Mouse (Mus musculus) limb, embryonic 12.5 days (tissue): ENCODE results near the gene Med31. TPM values are rescaled to one million over a fixed set of nuclear protein-coding genes. Genes with fewer than 3 reads are reported as not detected.

Source experiments
- ATAC-seq: fragments of 200-750 bp; cut with Nextera tagmentation; 2 replicates; pipeline ENCODE4 v1.8.0; 2017; ENCODE audit warnings: low read depth, moderate TSS enrichment; ENCODE audit not compliant: insufficient number of reproducible peaks, insufficient read depth, low FRiP score, low TSS enrichment
- H3K27ac ChIP-seq: fragments of 300-500 bp; sonication (generic); 2 replicates; pipeline ENCODE4 v1.5.1; 2016; ENCODE audit warnings: mild to moderate bottlenecking, moderate library complexity
- H3K27me3 ChIP-seq: fragments of 300-500 bp; sonication (generic); 2 replicates; pipeline ENCODE4 v1.6.1; 2016; ENCODE audit warnings: mild to moderate bottlenecking, moderate library complexity
- H3K36me3 ChIP-seq: fragments of 300-500 bp; sonication (generic); 2 replicates; pipeline ENCODE4 v1.6.1; 2016; ENCODE audit warnings: mild to moderate bottlenecking, moderate library complexity
- H3K4me1 ChIP-seq: fragments of 300-500 bp; sonication (generic); replicated peaks from 2 replicates; pipeline ENCODE4 v1.6.1; 2016
- H3K4me2 ChIP-seq: fragments of 300-500 bp; sonication (generic); 2 replicates; pipeline ENCODE4 v1.6.1; 2016; ENCODE audit warnings: mild to moderate bottlenecking, moderate library complexity
- H3K4me3 ChIP-seq: fragments of 300-500 bp; sonication (generic); replicated peaks from 2 replicates; pipeline ENCODE4 v1.5.1; 2016; ENCODE audit warnings: mild to moderate bottlenecking
- H3K9ac ChIP-seq: fragments of 300-500 bp; sonication (generic); replicated peaks from 2 replicates; pipeline ENCODE4 v1.6.1; 2016; ENCODE audit warnings: mild to moderate bottlenecking, moderate library complexity
- H3K9me3 ChIP-seq: fragments of 300-500 bp; sonication (generic); 2 replicates; pipeline ENCODE4 v1.6.1; 2016; ENCODE audit warnings: mild to moderate bottlenecking, moderate library complexity
- WGBS: fragments of 180-500 bp; shearing (Covaris S2); methylation state at CpG from one replicate; pipeline ENCODE4 v1.1.7; 2016; 5-methylcytosine and 5-hydroxymethylcytosine counted together
- polyA plus RNA-seq: library from polyadenylated mRNA; unstranded; fragments of >200 nt; fragmentation: Nextera tagmentation; extraction: Ambion mirVana; gene quantifications from 2 replicates; pipeline ENCODE4 v1.2.1, GENCODE M21; 2016

The Med31 gene
- polyA plus RNA-seq, 1 experiment from 2014 or later, result 48.2 TPM

DNA sequence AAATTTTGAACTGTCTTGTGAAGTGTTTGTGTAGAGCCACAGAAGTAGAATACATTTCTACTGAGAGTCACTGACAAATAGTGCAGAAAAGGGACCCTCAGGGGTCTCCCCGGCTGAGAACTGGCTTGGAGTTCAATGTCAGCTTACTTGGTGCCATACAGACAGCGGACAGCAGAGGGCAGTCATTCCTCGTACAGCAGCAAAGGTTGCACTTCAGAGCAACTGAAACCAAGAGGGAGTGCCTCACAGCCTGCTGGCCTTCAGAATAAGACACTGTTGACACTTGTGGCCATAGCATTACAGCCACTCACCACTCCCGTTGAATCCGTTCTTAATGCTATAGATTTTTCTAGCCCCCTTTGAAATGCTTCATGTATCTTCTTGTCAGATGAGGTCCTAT is 9.5 kb upstream of the Med31 start:
- Histone ChIP-seq H3K9ac (no peak overlapping the region), H3K4me1 (no peaks in the 10 kb centered on the region), H3K4me2 (no peak overlapping the region), H3K36me3 (no peaks in the 10 kb centered on the region), H3K27me3 (no peaks in the 10 kb centered on the region), H3K9me3 (no peaks in the 10 kb centered on the region), H3K4me3 (no peak overlapping the region), H3K27ac (no peak overlapping the region)
- 19% methylated on average over 5 of the region's 5 CpGs for WGBS
- no peak for ATAC-seq

DNA sequence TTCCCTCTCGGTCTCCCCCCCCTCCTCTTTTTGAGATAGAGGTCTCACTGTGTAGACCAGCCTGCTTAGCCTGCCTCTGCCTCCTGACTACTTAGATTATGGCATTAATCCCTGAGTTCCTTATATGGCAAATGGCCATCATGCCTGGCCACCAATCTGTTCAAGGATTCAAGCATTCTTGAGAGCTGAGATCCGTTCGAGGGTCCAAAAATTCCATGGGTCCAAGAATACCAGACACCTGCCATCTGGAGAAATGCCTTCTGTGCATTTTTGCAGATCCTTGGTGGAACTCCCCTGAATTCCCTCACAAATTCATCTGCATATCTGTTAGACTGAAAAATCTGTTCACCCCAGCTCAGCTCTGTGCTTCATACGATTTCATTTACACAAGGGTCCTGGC is 8.0 kb upstream of the Med31 start:
- H3K36me3 ChIP-seq, result no peaks in the 10 kb centered on the region
- no peak overlapping the region for H3K4me3 ChIP-seq
- no peak overlapping the region for H3K9ac ChIP-seq
- no peaks in the 10 kb centered on the region for H3K4me1 ChIP-seq
- H3K27ac ChIP-seq, result no peak overlapping the region
- no peaks in the 10 kb centered on the region for H3K9me3 ChIP-seq
- H3K4me2 ChIP-seq, result no peak overlapping the region
- H3K27me3 ChIP-seq, result no peaks in the 10 kb centered on the region
- no peak for ATAC-seq
- 81% methylated on average over 4 of the region's 4 CpGs for WGBS

DNA sequence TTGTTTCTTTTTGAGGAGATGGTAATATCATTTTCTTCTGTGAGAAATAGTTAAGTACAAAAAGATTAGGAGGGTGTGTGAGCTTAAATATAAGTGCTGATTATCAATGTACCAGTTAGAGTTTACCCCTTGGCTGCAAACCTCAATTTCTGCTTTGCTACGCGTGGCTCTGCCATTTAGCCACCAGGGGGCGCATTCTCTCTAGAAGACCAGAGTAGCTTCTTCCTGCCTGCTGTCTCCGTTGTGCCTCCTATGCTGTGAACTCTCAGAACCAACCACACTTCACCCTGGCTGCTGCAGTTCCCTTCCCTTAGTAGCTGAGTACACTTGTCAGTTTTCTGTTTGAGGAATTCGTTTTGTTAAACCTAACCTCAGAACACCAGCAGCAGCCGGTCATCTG is 5.9 kb upstream of the Med31 start:
- H3K36me3 ChIP-seq, result no peaks in the 10 kb centered on the region
- H3K4me2 ChIP-seq, result no peak overlapping the region
- H3K9me3 ChIP-seq, result no peaks in the 10 kb centered on the region
- ATAC-seq, result no peak
- 17% methylated on average over 6 of the region's 6 CpGs for WGBS
- H3K4me1 ChIP-seq, result peaks cover 6% of the 10 kb centered on the region; the same call in 1 of the 2 replicates
- H3K27ac ChIP-seq, result no peak overlapping the region
- no peaks in the 10 kb centered on the region for H3K27me3 ChIP-seq
- H3K9ac ChIP-seq, result no peak overlapping the region
- H3K4me3 ChIP-seq, result no peak overlapping the region

- peaks cover 3% of the 10 kb centered on the region; the same call in 1 of the 2 replicates for H3K36me3 ChIP-seq
- H3K4me3 ChIP-seq, result no peak overlapping the region
- no peaks in the 10 kb centered on the region for H3K27me3 ChIP-seq
- no peak for ATAC-seq
- 91% methylated on average over 5 of the region's 5 CpGs for WGBS
- H3K9me3 ChIP-seq, result no peaks in the 10 kb centered on the region
- no peak overlapping the region for H3K27ac ChIP-seq
- H3K9ac ChIP-seq, result no peak overlapping the region
- no peak overlapping the region for H3K4me2 ChIP-seq
- H3K4me1 ChIP-seq, result peaks cover 12% of the 10 kb centered on the region
These were observed 1.7 kb upstream of the Med31 start for GRCm38 (mm10) chr11:72217116-72217515.

DNA sequence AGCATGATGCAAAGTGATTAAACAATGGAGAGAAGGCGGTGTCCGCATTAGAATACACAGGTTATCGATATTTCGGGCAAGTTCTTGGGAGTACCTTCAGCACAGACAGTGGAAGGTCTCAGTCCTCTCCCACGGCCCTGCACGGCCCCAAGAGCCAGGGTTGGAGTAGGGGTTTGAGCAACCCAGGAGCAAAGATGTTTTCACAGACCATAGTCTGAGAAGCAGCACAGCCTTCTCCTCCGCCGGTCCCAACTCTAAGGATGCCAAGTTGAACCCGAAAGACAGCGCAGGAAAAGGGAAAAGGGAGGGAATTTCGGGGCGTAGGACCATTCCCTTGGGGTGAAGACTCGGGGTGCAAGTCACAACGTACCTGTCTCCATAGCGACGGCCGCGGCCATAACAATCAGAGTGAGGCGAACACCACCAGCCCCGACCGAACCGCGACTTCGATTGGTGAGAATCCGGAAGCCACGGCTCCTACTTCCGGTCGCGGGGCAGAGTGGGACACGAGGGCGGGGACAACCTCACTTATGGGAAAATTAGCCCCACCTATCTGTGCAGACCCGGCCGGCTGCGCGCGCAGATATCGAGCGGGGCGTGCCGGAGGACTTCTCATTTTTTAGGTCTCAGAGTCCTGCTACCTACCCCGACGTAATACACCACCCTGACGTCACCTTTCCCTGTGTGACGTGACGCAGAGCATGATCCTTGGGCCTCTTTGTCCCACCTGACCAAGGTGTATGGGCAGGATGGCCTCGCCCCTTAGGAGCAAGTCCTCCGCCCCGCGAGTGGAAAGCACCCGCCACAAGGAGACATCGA is 592 bp downstream of the Med31 start:
- peak overlapping the region; percentile 76 for H3K9ac ChIP-seq
- ATAC-seq, result peak; percentile 92
- peak overlapping the region; percentile 66 for H3K4me3 ChIP-seq
- H3K36me3 ChIP-seq, result peaks cover 25% of the 10 kb centered on the region
- H3K4me2 ChIP-seq, result peak overlapping the region; percentile 88
- H3K27me3 ChIP-seq, result no peaks in the 10 kb centered on the region
- peaks cover 12% of the 10 kb centered on the region for H3K4me1 ChIP-seq
- peak overlapping the region; percentile 60 for H3K27ac ChIP-seq
- H3K9me3 ChIP-seq, result no peaks in the 10 kb centered on the region
- WGBS, result 2% methylated on average over 51 of the region's 51 CpGs

DNA sequence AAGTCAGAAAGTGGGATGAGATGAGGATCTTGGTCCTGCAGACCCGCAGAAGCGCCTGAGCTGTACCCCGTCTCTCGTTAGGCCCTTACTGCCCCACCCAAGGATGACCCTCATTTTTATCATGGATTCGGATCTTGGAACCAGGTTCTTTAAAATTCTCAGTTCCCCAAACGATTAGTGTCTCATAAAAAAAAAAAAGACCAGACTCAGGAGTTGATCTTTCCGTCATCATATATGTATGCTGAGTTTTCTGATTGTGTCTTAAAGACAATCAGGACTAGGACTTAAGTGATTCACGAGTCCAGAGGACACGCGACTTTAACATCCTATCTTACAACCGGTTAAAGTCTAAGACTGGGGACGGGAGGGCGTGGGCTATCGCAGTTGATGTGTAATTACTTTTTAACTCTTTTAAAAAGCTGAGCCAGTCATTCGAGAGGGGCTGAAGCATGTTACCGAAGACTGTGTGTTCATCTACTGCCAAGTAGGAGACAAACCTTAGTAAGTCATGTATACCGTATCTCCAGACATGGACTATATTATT is 7.5 kb downstream of the Med31 start:
- Histone ChIP-seq H3K9ac (peak overlapping the region; percentile 79), H3K9me3 (no peaks in the 10 kb centered on the region), H3K27me3 (no peaks in the 10 kb centered on the region), H3K4me1 (peaks cover 15% of the 10 kb centered on the region), H3K4me3 (peak overlapping the region; percentile 80), H3K36me3 (peaks cover 29% of the 10 kb centered on the region), H3K4me2 (peak overlapping the region; percentile 90), H3K27ac (peak overlapping the region; percentile 86; the same call in 1 of the 2 replicates)
- ATAC-seq, result no peak
- 20% methylated on average over 17 of the region's 17 CpGs for WGBS

- Histone ChIP-seq H3K9ac (peak within 1 kb of the TSS; percentile 79), H3K9me3 (no peaks in the 10 kb centered on the region), H3K4me1 (peaks cover 15% of the 10 kb centered on the region), H3K27me3 (no peaks in the 10 kb centered on the region), H3K27ac (peak within 1 kb of the TSS; percentile 86), H3K36me3 (peaks cover 28% of the 10 kb centered on the region), H3K4me3 (peak within 1 kb of the TSS; percentile 80), H3K4me2 (peak within 1 kb of the TSS; percentile 90)
- under 1% methylated on average over 42 of the region's 42 CpGs for WGBS
- ATAC-seq, result peak; percentile 93
These were observed 8.1 kb downstream of the Med31 start, which contains the start of the genes 4933427D14Rik and Txndc17 for GRCm38 (mm10) chr11:72207204-72207833. TSS of gene 4933427D14Rik (minus strand) at chr11:72207459. TSS of gene Txndc17 (plus strand) at chr11:72207547.

DNA sequence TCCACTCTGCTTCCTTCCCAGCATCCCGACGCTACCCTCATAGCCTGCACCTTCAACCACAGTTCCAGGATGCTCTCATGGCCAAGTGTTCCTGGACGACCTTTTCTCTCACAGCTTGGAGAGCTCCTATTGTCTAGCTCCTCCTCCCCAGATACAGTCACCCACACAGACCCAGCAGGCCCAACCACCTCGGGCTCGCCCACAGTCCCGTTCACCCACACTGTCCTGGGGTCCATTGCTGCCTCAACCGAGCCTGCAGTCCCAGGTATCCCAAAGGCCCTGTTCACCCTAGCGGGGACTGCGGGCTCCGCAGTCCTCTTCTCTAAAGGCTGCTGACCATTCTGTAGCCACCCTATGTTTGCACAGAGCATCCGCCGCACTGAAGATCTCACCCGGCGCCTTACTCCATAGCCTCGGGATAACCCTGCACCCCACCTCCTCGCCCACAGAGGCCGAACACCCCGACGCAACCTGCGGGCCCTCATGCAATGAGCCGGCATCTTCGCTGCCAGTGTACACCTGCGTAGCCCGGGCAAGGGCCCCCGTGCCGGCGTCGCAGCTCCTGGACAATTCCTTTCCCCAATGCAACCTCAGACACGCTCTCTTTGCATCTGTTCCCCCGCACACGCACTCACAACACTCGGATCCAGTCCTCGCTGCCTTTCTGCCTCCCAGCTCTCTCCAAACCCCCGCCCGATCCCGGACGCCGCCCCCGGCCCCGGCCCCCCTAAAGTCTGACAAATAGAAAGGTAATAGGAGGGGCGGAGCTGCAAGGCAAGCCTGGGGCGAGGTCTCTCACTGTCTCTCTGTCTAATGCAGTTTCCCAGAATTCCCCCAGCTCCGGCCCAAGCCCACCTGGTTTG is 8.8 kb downstream of the Med31 start, which contains the start of gene Gm43951:
TSS of gene Gm43951 (minus strand) at position 500 of the 863 bp plus-strand sequence.
- 1% methylated on average over 43 of the region's 43 CpGs for WGBS

DNA sequence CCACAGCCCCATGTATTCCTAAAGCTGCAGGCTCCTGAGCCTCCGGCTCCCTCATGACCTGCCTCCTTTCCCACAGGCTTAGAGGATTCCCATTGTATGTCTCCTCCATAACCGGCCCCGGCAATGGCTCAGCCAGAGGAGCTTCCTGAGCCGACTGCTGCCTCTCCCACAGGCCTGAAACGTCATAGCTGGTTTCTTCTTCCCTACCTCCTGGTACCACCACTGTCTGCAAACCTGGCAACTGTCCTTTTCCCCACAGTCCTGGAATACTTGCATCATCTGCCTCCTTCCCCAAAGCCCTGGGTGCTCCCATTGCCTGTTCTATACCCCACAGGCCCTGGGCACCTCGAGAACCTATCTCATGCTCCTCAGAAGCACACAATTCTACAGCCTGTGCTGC is 10.1 kb downstream of the Med31 start:
- H3K9ac ChIP-seq, result no peak overlapping the region
- no peak for ATAC-seq
- H3K27me3 ChIP-seq, result no peaks in the 10 kb centered on the region
- H3K4me1 ChIP-seq, result peaks cover 15% of the 10 kb centered on the region
- H3K4me2 ChIP-seq, result peak overlapping the region; percentile 90
- peak overlapping the region; percentile 80; the same call in 1 of the 2 replicates for H3K4me3 ChIP-seq
- no peak overlapping the region for H3K27ac ChIP-seq
- WGBS, result 91% methylated on average over 6 of the region's 6 CpGs
- no peaks in the 10 kb centered on the region for H3K9me3 ChIP-seq
- peaks cover 28% of the 10 kb centered on the region for H3K36me3 ChIP-seq

More for the DNA sequence above, 8.8 kb downstream of the Med31 start, which contains the start of gene Gm43951:
- peak within 1 kb of the TSS; percentile 79 for H3K9ac ChIP-seq
- peak within 1 kb of the TSS; percentile 90 for H3K4me2 ChIP-seq
- no peaks in the 10 kb centered on the region for H3K9me3 ChIP-seq
- peak; percentile 74 for ATAC-seq
- peak within 1 kb of the TSS; percentile 80 for H3K4me3 ChIP-seq
- peaks cover 28% of the 10 kb centered on the region for H3K36me3 ChIP-seq
- H3K27ac ChIP-seq, result peak within 1 kb of the TSS; percentile 86
- H3K27me3 ChIP-seq, result no peaks in the 10 kb centered on the region
- peaks cover 15% of the 10 kb centered on the region for H3K4me1 ChIP-seq

DNA sequence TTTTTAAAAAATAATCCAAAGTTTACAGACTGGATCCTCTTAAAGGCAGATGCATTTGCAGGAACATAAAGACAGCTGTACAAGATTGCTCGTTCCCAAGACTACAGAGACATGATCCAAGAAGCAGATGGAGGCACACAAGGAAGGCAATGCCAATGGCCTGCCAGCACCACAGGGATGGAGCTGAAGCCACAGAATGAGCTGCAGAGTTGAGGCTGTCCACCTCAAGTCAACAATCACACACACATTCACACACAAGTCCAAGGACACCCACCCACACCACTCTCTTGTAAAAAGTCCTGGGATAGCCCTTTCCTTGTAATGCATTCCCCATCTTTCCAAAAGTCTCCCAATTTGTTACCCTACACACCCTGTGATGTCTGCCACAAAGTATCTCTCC is 12.0 kb downstream of the Med31 start:
- H3K27me3 ChIP-seq, result no peaks in the 10 kb centered on the region
- no peak overlapping the region for H3K4me2 ChIP-seq
- H3K36me3 ChIP-seq, result peaks cover 32% of the 10 kb centered on the region
- H3K4me3 ChIP-seq, result no peak overlapping the region
- no peak overlapping the region for H3K27ac ChIP-seq
- H3K9me3 ChIP-seq, result no peaks in the 10 kb centered on the region
- no peak overlapping the region for H3K9ac ChIP-seq
- peaks cover 15% of the 10 kb centered on the region for H3K4me1 ChIP-seq
- 85% methylated on average over 1 of the region's 1 CpGs for WGBS
- ATAC-seq, result no peak
